Mouse (Mus musculus): ENCODE results near the gene Upk2. TPM values are rescaled to one million over a fixed set of nuclear protein-coding genes. Genes with fewer than 3 reads are reported as not detected.
"Not testable (repeated sequence)": the region's sequence is repeated elsewhere in the genome, so short reads cannot be mapped to it uniquely, and the experiment has no call there.

Upk2 gene
- polyA plus RNA-seq, 1 experiment from 2014 or later = not detected

DNA sequence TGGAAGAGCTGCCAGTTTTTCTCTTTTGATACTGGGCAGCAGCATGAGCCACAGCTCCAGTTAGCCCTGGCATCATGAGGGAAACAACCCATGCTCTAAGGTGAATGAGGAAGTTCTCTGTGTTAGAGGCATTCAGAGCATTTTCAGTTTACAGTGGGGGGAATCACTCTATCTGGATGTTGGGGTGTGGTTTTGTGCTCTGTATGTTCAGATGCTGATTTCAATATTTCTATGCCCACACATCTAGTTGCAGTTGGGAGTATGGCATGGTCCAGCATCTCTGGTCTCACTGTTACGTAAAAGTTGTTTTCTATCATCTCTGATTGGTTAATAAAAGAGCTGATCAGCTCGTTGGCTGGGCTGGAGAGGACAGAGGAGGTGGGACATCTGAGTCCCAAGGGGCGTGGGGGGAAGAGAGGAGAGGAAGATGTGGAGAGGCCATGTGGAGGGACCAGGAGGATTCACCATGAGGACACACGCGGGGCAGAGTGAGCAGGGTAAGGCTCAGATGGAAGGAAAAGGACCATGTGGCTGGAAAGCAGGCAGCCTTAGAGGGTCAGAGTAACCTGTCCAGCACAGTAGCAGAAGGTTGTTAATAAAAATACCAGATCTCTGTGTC lies 34.4 kb downstream of the Upk2 start:
- ATAC-seq = no peak
- Histone ChIP-seq H3K4me2 (ENCODE audit: low read length) (no peak overlapping the region), H3K4me3 (ENCODE audit: low read depth, low read length) (no peak overlapping the region), H3K4me1 (ENCODE audit: control insufficient read depth, insufficient read depth, low read length) (peaks cover 6% of the 10 kb centered on the region), H3K9me3 (replicated peaks; ENCODE audit: control insufficient read depth, low read length) (no peaks in the 10 kb centered on the region; the same call in 1 of the 2 replicates), H3K27ac (ENCODE audit: low read depth, low read length) (no peak overlapping the region), H3K36me3 (ENCODE audit: control insufficient read depth, insufficient read depth, low read length) (no peaks in the 10 kb centered on the region), H3K27me3 (replicated peaks; ENCODE audit: control insufficient read depth, insufficient read depth, low read length) (no peaks in the 10 kb centered on the region), H3K9ac (ENCODE audit: low read length) (no peak overlapping the region)
- no peak for DNase-seq (ENCODE audit: low spot score)
- 77% methylated on average over 5 of the region's 5 CpGs for WGBS

DNA sequence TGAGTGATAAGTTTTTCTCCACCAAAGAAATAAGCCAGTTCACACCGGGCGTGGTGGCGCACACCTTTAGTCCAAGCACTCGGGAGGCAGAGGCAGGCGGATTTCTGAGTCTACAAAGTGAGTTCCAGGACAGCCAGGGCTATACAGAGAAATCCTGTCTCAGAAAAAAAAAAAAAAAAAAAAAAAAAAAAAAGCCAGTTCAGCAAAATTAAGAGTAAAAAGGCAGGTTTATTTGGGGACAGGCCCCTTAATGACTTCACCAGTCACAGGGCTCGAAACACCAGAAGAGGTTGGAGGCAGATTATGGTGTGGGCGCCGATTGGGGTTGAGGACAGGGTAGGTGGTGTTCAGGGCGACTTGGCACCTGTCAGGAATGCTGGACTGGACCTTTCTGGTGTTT lies 35.0 kb downstream of the Upk2 start:
- H3K4me2 ChIP-seq (ENCODE audit: low read length) = not testable (repeated sequence)

DNA sequence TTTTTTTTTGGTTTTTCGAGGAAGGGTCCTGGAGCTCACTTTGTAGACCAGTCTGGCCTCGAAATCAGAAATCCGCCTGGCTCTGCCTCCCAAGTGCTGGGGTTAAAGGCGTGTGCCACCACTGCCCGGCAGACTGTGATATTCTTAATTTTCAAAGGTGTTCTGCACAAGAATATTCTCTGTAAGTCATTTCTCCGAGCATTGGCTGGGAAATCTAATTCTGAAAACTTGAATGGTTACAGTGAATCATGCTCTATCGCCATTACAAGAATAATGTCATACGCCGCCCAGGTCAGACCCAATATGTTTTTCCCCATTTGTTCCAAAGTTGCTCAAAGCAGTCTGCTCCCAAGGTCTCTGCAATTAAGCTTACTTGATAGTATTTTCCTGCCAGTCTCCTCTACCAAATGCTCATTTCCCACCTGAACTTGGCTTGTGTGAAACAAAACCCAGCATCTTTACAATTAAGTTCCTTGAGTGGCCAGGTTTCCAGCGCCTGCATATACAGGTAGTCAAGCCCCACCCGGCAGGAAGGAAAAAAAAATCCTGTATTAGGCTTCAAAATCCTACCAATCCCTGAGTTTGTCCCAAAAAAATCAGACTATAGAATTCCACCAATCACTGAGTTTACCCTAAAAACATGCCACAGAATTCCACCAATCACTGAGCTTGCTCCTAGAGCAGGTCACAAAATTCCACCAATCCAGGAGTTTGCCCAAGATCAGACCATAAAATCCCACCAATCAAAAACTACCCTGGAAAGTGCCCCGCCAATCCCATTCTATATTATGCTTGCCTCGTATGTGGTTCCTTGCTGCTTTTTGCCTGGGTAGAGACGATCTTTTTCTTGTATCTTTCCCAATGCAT lies 36.0 kb downstream of the Upk2 start, which contains the start of gene Ccdc84:
Gene Ccdc84 (minus strand): TSS at position 51 of the 867 bp plus-strand sequence.
- peak within 1 kb of the TSS; percentile 94 for H3K4me2 ChIP-seq (ENCODE audit: low read length)
- peak within 1 kb of the TSS; percentile 74 for H3K27ac ChIP-seq (ENCODE audit: low read depth, low read length)
- no peak for ATAC-seq
- H3K4me3 ChIP-seq (ENCODE audit: low read depth, low read length) = peak within 1 kb of the TSS; percentile 72
- H3K9me3 ChIP-seq (replicated peaks; ENCODE audit: control insufficient read depth, low read length) = no peaks in the 10 kb centered on the region; the same call in 1 of the 2 replicates
- H3K9ac ChIP-seq (ENCODE audit: low read length) = peak within 1 kb of the TSS; percentile 84
- no peak for DNase-seq (ENCODE audit: low spot score)
- no peaks in the 10 kb centered on the region for H3K27me3 ChIP-seq (replicated peaks; ENCODE audit: control insufficient read depth, insufficient read depth, low read length)
- H3K36me3 ChIP-seq (ENCODE audit: control insufficient read depth, insufficient read depth, low read length) = peaks cover 12% of the 10 kb centered on the region; the same call in 1 of the 2 replicates
- WGBS = 82% methylated on average over 14 of the region's 14 CpGs
- peaks cover 6% of the 10 kb centered on the region for H3K4me1 ChIP-seq (ENCODE audit: control insufficient read depth, insufficient read depth, low read length)

More for the DNA sequence above, 35.0 kb downstream of the Upk2 start:
- not testable (repeated sequence) for H3K9ac ChIP-seq (ENCODE audit: low read length); H3K36me3 ChIP-seq (ENCODE audit: control insufficient read depth, insufficient read depth, low read length); H3K27me3 ChIP-seq (replicated peaks; ENCODE audit: control insufficient read depth, insufficient read depth, low read length); ATAC-seq; DNase-seq (ENCODE audit: low spot score); H3K27ac ChIP-seq (ENCODE audit: low read depth, low read length); H3K4me3 ChIP-seq (ENCODE audit: low read depth, low read length); H3K9me3 ChIP-seq (replicated peaks; ENCODE audit: control insufficient read depth, low read length); H3K4me1 ChIP-seq (ENCODE audit: control insufficient read depth, insufficient read depth, low read length)
- 94% methylated on average over 9 of the region's 9 CpGs for WGBS

DNA sequence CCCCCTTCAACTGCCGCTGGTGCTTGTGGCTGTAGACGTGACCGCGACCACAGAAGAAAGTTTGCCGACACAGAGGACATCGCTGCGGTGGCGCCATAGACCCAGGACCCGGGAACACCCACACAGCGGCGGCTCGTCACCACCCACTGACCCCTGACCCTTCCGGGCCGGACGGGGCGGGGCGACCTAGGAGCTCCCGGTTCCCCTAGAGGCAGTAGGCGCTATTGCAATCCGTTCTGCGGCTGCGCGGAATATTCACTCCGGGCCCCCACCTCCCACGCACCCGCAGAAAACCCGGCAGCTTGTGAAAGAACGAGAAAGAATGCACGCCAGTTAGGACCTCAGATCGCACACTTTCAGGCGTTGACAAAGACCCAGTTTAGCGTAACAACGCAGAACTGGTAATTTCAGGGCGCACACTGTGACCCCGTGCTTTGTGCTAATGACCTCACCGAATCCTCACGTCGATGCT lies 36.8 kb downstream of the Upk2 start:
- peak overlapping the region; percentile 74 for H3K27ac ChIP-seq (ENCODE audit: low read depth, low read length)
- H3K4me2 ChIP-seq (ENCODE audit: low read length) = peak overlapping the region; percentile 94
- WGBS = under 1% methylated on average over 38 of the region's 38 CpGs

DNA sequence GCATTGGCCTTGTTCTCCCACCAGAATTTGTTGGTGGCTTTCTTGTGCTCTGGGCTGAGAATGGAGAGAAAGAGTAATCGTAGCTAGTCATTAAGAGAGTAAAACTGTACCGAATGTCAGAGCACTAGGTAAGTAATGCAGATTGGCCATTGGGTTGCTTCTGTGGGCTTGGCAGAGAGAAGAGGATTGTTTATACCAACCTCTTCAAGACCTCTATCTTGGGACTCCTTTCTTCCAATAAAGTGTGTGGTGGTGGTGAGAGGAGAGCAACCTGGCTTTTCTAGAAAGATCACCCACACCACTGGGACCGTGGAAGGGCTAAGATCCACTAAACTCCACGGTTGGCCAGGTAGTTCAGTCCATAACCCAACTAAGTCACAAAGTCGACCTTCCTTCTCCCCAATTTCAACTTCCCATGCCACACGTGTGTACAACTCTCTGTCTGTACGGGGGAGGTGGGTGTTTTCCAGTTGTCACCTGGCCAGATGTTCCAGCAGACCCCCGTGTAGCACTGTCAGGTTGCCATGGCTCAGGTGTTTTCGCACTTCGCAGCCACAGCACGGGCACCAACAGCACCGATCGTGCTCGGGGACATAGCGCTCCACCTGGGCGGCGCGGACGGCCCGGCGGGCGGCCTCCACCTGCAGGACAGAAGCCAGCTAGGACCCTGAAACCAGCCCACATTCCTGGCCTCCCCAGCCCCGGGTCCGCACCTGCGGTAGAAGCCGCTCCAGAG lies 37.5 kb downstream of the Upk2 start:
- Histone ChIP-seq H3K9me3 (replicated peaks; ENCODE audit: control insufficient read depth, low read length) (no peaks in the 10 kb centered on the region; the same call in 1 of the 2 replicates), H3K4me1 (ENCODE audit: control insufficient read depth, insufficient read depth, low read length) (peaks cover 6% of the 10 kb centered on the region), H3K27me3 (replicated peaks; ENCODE audit: control insufficient read depth, insufficient read depth, low read length) (no peaks in the 10 kb centered on the region), H3K4me3 (ENCODE audit: low read depth, low read length) (peak overlapping the region; percentile 72), H3K36me3 (ENCODE audit: control insufficient read depth, insufficient read depth, low read length) (peaks cover 24% of the 10 kb centered on the region), H3K27ac (ENCODE audit: low read depth, low read length) (no peak overlapping the region), H3K4me2 (ENCODE audit: low read length) (peak overlapping the region; percentile 94), H3K9ac (ENCODE audit: low read length) (peak overlapping the region; percentile 84)
- ATAC-seq (no peak), DNase-seq (ENCODE audit: low spot score) (no peak)
- 9% methylated on average over 26 of the region's 26 CpGs for WGBS

More for the DNA sequence above, 36.8 kb downstream of the Upk2 start:
- Histone ChIP-seq H3K4me1 (ENCODE audit: control insufficient read depth, insufficient read depth, low read length) (peaks cover 6% of the 10 kb centered on the region), H3K4me3 (ENCODE audit: low read depth, low read length) (peak overlapping the region; percentile 72), H3K36me3 (ENCODE audit: control insufficient read depth, insufficient read depth, low read length) (peaks cover 18% of the 10 kb centered on the region), H3K9me3 (replicated peaks; ENCODE audit: control insufficient read depth, low read length) (no peaks in the 10 kb centered on the region; the same call in 1 of the 2 replicates), H3K27me3 (replicated peaks; ENCODE audit: control insufficient read depth, insufficient read depth, low read length) (no peaks in the 10 kb centered on the region), H3K9ac (ENCODE audit: low read length) (peak overlapping the region; percentile 84)
- DNase-seq (ENCODE audit: low spot score) = peak; percentile 93
- peak; percentile 91 for ATAC-seq

DNA sequence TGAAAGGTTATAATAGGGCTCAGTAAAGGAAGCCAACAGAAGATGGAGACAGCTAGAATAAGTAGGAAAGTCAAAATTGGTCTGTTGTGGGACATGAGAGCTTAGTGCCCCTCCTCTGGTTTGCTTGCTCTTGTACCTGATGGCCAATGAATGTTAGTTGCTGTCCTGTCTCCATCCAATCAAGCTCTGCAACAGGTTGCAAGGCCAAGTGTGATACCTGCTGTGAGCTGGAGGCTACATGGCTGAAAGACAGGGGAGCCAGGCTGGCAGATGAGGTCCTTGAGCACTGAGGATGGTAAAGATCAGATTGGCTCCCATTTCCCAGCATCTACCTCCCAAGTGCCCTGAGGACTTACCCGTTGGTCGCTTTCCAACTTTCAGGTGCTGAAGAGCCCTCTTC lies 42.0 kb downstream of the Upk2 start:
- no peak for DNase-seq (ENCODE audit: low spot score)
- no peak for ATAC-seq
- H3K36me3 ChIP-seq (ENCODE audit: control insufficient read depth, insufficient read depth, low read length) = peaks cover 59% of the 10 kb centered on the region

DNA sequence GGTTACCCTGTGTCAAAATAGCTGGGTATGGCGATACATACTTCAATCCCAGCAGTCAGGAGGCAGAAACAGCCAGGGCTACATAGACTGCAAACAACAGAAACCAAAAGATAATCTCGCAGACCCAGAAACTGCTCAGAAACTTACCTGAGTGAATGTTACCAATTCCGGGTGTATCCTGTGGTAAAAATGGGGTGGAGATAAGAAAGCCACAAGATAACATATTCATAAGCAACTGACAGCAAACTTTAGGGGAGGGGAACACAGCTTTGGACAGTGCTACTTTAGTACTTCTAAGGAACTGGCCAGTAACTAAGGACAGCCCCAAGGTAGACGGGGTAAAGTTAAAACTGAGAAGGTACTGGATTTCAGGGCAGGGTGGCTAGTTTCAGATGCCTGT lies 42.5 kb downstream of the Upk2 start:
- H3K9ac ChIP-seq (ENCODE audit: low read length) = no peak overlapping the region
- no peaks in the 10 kb centered on the region for H3K27me3 ChIP-seq (replicated peaks; ENCODE audit: control insufficient read depth, insufficient read depth, low read length)
- peaks cover 11% of the 10 kb centered on the region for H3K4me1 ChIP-seq (ENCODE audit: control insufficient read depth, insufficient read depth, low read length)
- peaks cover 59% of the 10 kb centered on the region for H3K36me3 ChIP-seq (ENCODE audit: control insufficient read depth, insufficient read depth, low read length)
- H3K4me3 ChIP-seq (ENCODE audit: low read depth, low read length) = no peak overlapping the region
- no peak for ATAC-seq
- H3K9me3 ChIP-seq (replicated peaks; ENCODE audit: control insufficient read depth, low read length) = no peaks in the 10 kb centered on the region
- WGBS = 88% methylated on average over 4 of the region's 4 CpGs
- no peak overlapping the region for H3K27ac ChIP-seq (ENCODE audit: low read depth, low read length)
- no peak overlapping the region for H3K4me2 ChIP-seq (ENCODE audit: low read length)
- no peak for DNase-seq (ENCODE audit: low spot score)

More for the DNA sequence above, 42.0 kb downstream of the Upk2 start:
- peaks cover 13% of the 10 kb centered on the region for H3K4me1 ChIP-seq (ENCODE audit: control insufficient read depth, insufficient read depth, low read length)
- H3K4me2 ChIP-seq (ENCODE audit: low read length) = no peak overlapping the region
- no peak overlapping the region for H3K9ac ChIP-seq (ENCODE audit: low read length)
- H3K27me3 ChIP-seq (replicated peaks; ENCODE audit: control insufficient read depth, insufficient read depth, low read length) = no peaks in the 10 kb centered on the region
- no peaks in the 10 kb centered on the region for H3K9me3 ChIP-seq (replicated peaks; ENCODE audit: control insufficient read depth, low read length)
- WGBS = 93% methylated on average over 2 of the region's 2 CpGs
- H3K27ac ChIP-seq (ENCODE audit: low read depth, low read length) = no peak overlapping the region
- no peak overlapping the region for H3K4me3 ChIP-seq (ENCODE audit: low read depth, low read length)

DNA sequence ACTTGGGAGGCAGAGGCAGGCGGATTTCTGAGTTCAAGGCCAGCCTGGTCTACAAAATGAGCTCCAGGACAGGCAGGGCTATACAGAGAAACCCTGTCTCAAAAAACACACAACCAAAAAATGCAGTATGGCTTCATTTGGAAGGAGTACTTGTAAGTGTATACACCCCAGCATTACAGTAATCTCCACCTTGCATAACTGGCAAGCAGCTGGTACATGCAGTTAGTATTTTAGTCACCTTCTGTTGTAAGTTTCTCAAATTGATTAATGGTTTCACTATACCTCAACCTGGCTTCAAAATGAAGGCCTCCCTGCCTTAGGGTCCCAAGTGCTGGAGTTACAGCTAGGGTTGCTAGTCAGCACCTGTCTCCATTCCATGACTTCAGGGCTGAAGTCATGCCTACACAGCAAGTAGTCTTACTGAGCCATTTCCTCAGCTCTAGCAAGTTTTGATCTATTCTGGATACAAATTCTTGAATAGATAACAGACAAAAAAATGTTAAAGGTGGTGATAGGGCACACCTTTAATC lies 43.1 kb downstream of the Upk2 start:
- Histone ChIP-seq H3K4me1 (ENCODE audit: control insufficient read depth, insufficient read depth, low read length) (peaks cover 7% of the 10 kb centered on the region), H3K36me3 (ENCODE audit: control insufficient read depth, insufficient read depth, low read length) (peaks cover 59% of the 10 kb centered on the region), H3K27me3 (replicated peaks; ENCODE audit: control insufficient read depth, insufficient read depth, low read length) (no peaks in the 10 kb centered on the region), H3K4me2 (ENCODE audit: low read length) (no peak overlapping the region), H3K9ac (ENCODE audit: low read length) (no peak overlapping the region), H3K9me3 (replicated peaks; ENCODE audit: control insufficient read depth, low read length) (no peaks in the 10 kb centered on the region), H3K27ac (ENCODE audit: low read depth, low read length) (no peak overlapping the region), H3K4me3 (ENCODE audit: low read depth, low read length) (no peak overlapping the region)
- WGBS = 94% methylated on average over 1 of the region's 1 CpGs
- ATAC-seq = no peak
- DNase-seq (ENCODE audit: low spot score) = no peak
